Mouse (Mus musculus): ENCODE measurements around the gene Gata5. TPM values are rescaled to one million over a fixed set of nuclear protein-coding genes. Genes with fewer than 3 reads are reported as not detected.

The Gata5 gene
- polyA plus RNA-seq, 1 experiment = not detected

GRCm38 (mm10) chr2:180306009-180306408, 28.5 kb downstream of the Gata5 start:
- Histone ChIP-seq H3K4me2 (ENCODE audit: low read depth) (no peak overlapping the region), H3K79me2 (ENCODE audit: control insufficient read depth, insufficient read depth) (no peaks in the 10 kb centered on the region), H3K4me3 (no peak overlapping the region), H3K27me3 (ENCODE audit: control insufficient read depth, insufficient read depth, insufficient read length) (peaks cover 28% of the 10 kb centered on the region), H3K36me3 (ENCODE audit: control insufficient read depth, insufficient read depth) (no peaks in the 10 kb centered on the region), H3ac (ENCODE audit: control insufficient read depth, insufficient read length) (no peak overlapping the region)
- TF ChIP-seq E2F4 (IDR thresholded peaks at IDR 0.05; ENCODE audit: insufficient read depth) (no peak), TCF3 (IDR thresholded peaks at IDR 0.05; ENCODE audit: insufficient read length, low read depth) (no peak), MAX (IDR thresholded peaks at IDR 0.05; ENCODE audit: low read depth) (no peak), REST (IDR thresholded peaks at IDR 0.05; ENCODE audit: insufficient read depth, insufficient read length) (no peak), TCF12 (IDR thresholded peaks at IDR 0.05; ENCODE audit: insufficient read depth, poor library complexity, severe bottlenecking) (no peak), USF1 (IDR thresholded peaks at IDR 0.05; ENCODE audit: low read depth) (no peak), POLR2A (IDR thresholded peaks at IDR 0.05; ENCODE audit: insufficient read length, low read depth) (no peak), CEBPB (IDR thresholded peaks at IDR 0.05; ENCODE audit: insufficient read depth, poor library complexity, severe bottlenecking) (no peak), POLR2AphosphoS2 (IDR thresholded peaks at IDR 0.05; ENCODE audit: insufficient read length, low read depth) (no peak), MYOD1 (IDR thresholded peaks at IDR 0.05; ENCODE audit: control insufficient read depth in 1 of 3, insufficient read length in 2 of 3, low read depth in 2 of 3) (no peak), MYOG (IDR thresholded peaks at IDR 0.05; ENCODE audit: control insufficient read depth in 1 of 3, insufficient read depth in 1 of 3, insufficient read length in 2 of 3, low read depth in 2 of 3) (no peak), SRF (IDR thresholded peaks at IDR 0.05; ENCODE audit: control insufficient read depth, insufficient read length, low read depth) (no peak)

DNA sequence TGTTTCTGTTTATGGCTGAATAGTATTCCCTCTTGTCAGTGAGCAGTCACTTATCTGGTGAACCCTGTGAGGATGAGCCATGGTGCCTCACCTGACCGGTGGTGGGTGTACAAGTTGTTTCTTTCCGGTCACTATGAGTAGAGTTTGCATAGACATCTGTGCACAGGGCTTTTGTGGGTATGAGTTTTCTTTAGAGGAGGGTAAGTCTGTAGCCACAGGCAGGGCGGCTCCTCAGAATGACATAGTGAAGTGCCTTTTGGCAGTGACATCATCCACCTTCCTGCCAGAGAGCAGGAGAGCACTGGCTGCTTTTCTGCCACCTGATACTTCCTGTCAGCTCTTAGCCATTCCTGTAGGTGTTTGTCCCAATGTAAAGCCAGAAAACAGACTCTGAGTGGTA, 29.0 kb downstream of the Gata5 start:
- H3K4me2 ChIP-seq (ENCODE audit: low read depth) = no peak overlapping the region
- no peaks in the 10 kb centered on the region for H3K79me2 ChIP-seq (ENCODE audit: control insufficient read depth, insufficient read depth)
- no peak overlapping the region for H3K4me3 ChIP-seq
- peaks cover 27% of the 10 kb centered on the region for H3K27me3 ChIP-seq (ENCODE audit: control insufficient read depth, insufficient read depth, insufficient read length)
- no peaks in the 10 kb centered on the region for H3K36me3 ChIP-seq (ENCODE audit: control insufficient read depth, insufficient read depth)
- no peak for TF ChIP-seq TCF12 (IDR thresholded peaks at IDR 0.05; ENCODE audit: insufficient read depth, poor library complexity, severe bottlenecking)
- TF ChIP-seq REST (IDR thresholded peaks at IDR 0.05; ENCODE audit: insufficient read depth, insufficient read length) = no peak
- TF ChIP-seq TCF3 (IDR thresholded peaks at IDR 0.05; ENCODE audit: insufficient read length, low read depth) = no peak
- H3ac ChIP-seq (ENCODE audit: control insufficient read depth, insufficient read length) = no peak overlapping the region

DNA sequence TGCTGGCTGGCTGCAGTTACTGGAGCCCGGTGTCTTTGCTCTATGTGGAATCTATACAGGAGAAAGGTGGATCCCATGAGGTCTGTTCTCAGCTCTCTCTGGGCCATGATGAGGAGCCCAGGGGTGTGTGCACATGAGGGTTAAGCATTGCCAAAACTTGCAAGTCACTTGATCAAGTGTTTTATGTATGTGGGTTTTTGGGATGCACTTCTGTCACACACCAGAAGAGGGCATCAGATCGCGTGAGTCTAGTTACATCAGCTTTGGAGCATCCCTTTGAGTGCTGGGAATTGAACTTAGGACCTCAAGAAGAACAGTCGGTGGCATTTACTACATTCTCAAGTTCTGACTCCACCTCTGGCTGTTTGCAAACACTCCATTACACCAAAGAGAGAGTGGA, 29.9 kb downstream of the Gata5 start:
- Histone ChIP-seq H3K36me3 (ENCODE audit: control insufficient read depth, insufficient read depth) (no peaks in the 10 kb centered on the region), H3K4me3 (no peak overlapping the region), H3K79me2 (ENCODE audit: control insufficient read depth, insufficient read depth) (no peaks in the 10 kb centered on the region), H3K27me3 (ENCODE audit: control insufficient read depth, insufficient read depth, insufficient read length) (peaks cover 21% of the 10 kb centered on the region), H3ac (ENCODE audit: control insufficient read depth, insufficient read length) (no peak overlapping the region), H3K4me2 (ENCODE audit: low read depth) (no peak overlapping the region)
- no peak for TF ChIP-seq SRF (IDR thresholded peaks at IDR 0.05; ENCODE audit: control insufficient read depth, insufficient read length, low read depth)
- no peak for TF ChIP-seq TCF12 (IDR thresholded peaks at IDR 0.05; ENCODE audit: insufficient read depth, poor library complexity, severe bottlenecking)
- TF ChIP-seq MYOG (IDR thresholded peaks at IDR 0.05; ENCODE audit: control insufficient read depth in 1 of 3, insufficient read depth in 1 of 3, insufficient read length in 2 of 3, low read depth in 2 of 3) = no peak

- Histone ChIP-seq H3K36me3 (ENCODE audit: control insufficient read depth, insufficient read depth) (no peaks in the 10 kb centered on the region), H3ac (ENCODE audit: control insufficient read depth, insufficient read length) (no peak overlapping the region), H3K4me3 (no peak overlapping the region), H3K4me2 (ENCODE audit: low read depth) (no peak overlapping the region), H3K27me3 (ENCODE audit: control insufficient read depth, insufficient read depth, insufficient read length) (peaks cover 14% of the 10 kb centered on the region), H3K79me2 (ENCODE audit: control insufficient read depth, insufficient read depth) (no peaks in the 10 kb centered on the region)
- TF ChIP-seq TCF12 (IDR thresholded peaks at IDR 0.05; ENCODE audit: insufficient read depth, poor library complexity, severe bottlenecking) (no peak), TCF3 (IDR thresholded peaks at IDR 0.05; ENCODE audit: insufficient read length, low read depth) (no peak), MYOG (IDR thresholded peaks at IDR 0.05; ENCODE audit: control insufficient read depth in 1 of 3, insufficient read depth in 1 of 3, insufficient read length in 2 of 3, low read depth in 2 of 3) (no peak), USF1 (IDR thresholded peaks at IDR 0.05; ENCODE audit: low read depth) (no peak), POLR2AphosphoS2 (IDR thresholded peaks at IDR 0.05; ENCODE audit: insufficient read length, low read depth) (no peak), MAX (IDR thresholded peaks at IDR 0.05; ENCODE audit: low read depth) (no peak), POLR2A (IDR thresholded peaks at IDR 0.05; ENCODE audit: insufficient read length, low read depth) (no peak), MYOD1 (IDR thresholded peaks at IDR 0.05; ENCODE audit: control insufficient read depth in 1 of 3, insufficient read length in 2 of 3, low read depth in 2 of 3) (no peak), CEBPB (IDR thresholded peaks at IDR 0.05; ENCODE audit: insufficient read depth, poor library complexity, severe bottlenecking) (no peak)
Observed at GRCm38 (mm10) chr2:180303468-180303867, 31.0 kb downstream of the Gata5 start.

DNA sequence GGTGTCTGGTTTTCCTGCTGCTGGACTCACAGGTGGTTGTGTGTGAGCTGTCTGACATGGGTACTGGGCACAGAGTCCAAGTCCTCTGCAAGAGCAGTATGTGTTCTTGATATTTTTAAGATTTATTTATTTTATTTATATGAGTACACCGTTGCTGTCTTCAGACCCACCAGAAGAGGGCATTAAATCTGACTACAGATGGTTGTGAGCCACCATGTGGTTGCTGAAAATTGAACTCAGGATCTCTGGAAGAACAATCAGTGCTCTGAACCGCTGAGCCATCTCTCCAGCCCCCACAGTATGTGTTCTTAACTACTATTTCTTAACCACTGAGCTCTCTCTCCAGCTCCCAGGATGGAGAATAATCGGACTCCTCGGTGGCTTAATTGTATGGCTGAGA, 32.3 kb downstream of the Gata5 start:
- Histone ChIP-seq H3ac (ENCODE audit: control insufficient read depth, insufficient read length) (no peak overlapping the region), H3K36me3 (ENCODE audit: control insufficient read depth, insufficient read depth) (no peaks in the 10 kb centered on the region), H3K79me2 (ENCODE audit: control insufficient read depth, insufficient read depth) (no peaks in the 10 kb centered on the region), H3K4me2 (ENCODE audit: low read depth) (no peak overlapping the region), H3K4me3 (no peak overlapping the region), H3K27me3 (ENCODE audit: control insufficient read depth, insufficient read depth, insufficient read length) (peaks cover 16% of the 10 kb centered on the region)
- TF ChIP-seq POLR2AphosphoS2 (IDR thresholded peaks at IDR 0.05; ENCODE audit: insufficient read length, low read depth) = no peak
- TF ChIP-seq TCF12 (IDR thresholded peaks at IDR 0.05; ENCODE audit: insufficient read depth, poor library complexity, severe bottlenecking) = no peak
- no peak for TF ChIP-seq TCF3 (IDR thresholded peaks at IDR 0.05; ENCODE audit: insufficient read length, low read depth)
- TF ChIP-seq POLR2A (IDR thresholded peaks at IDR 0.05; ENCODE audit: insufficient read length, low read depth) = no peak
- TF ChIP-seq MAX (IDR thresholded peaks at IDR 0.05; ENCODE audit: low read depth) = no peak
- no peak for TF ChIP-seq SRF (IDR thresholded peaks at IDR 0.05; ENCODE audit: control insufficient read depth, insufficient read length, low read depth)
- no peak for TF ChIP-seq CEBPB (IDR thresholded peaks at IDR 0.05; ENCODE audit: insufficient read depth, poor library complexity, severe bottlenecking)

Measured in myocyte (in vitro differentiated cells).